Mouse (Mus musculus): ENCODE measurements around the gene Abca5. TPM values are rescaled to one million over a fixed set of nuclear protein-coding genes. Genes with fewer than 3 reads are reported as not detected.

The Abca5 gene
- total RNA-seq, 1 experiment = 4.0 TPM

- Histone ChIP-seq H3K27ac (ENCODE audit: insufficient read depth, low read depth, low read length, poor library complexity, severe bottlenecking) (no peak overlapping the region), H3K4me3 (ENCODE audit: insufficient read depth in 1 of 2, low read depth in 1 of 2, low read length in 2 of 2, poor library complexity in 1 of 2, severe bottlenecking in 1 of 2) (no peak overlapping the region), H3K9me3 (ENCODE audit: control insufficient read depth, insufficient read depth, low read depth, low read length) (no peaks in the 10 kb centered on the region), H3K9ac (ENCODE audit: insufficient read depth, low read depth, low read length, poor library complexity, severe bottlenecking) (no peak overlapping the region), H3K4me1 (ENCODE audit: control insufficient read depth in 2 of 2, insufficient read depth in 2 of 2, low read length in 2 of 2, poor library complexity in 1 of 2) (no peaks in the 10 kb centered on the region), H3K36me3 (ENCODE audit: control insufficient read depth, insufficient read depth, low read length, poor library complexity, severe bottlenecking) (no peaks in the 10 kb centered on the region)
- in situ Hi-C loops (cut with MboI; ENCODE audit: low sequenced_read_pairs in 2 of 2, unreplicated experiment in 2 of 2) = no loop called here
- DNase-seq (ENCODE audit: low read depth, low spot score) = peak; percentile 66
- no peak for TF ChIP-seq HCFC1 (IDR thresholded peaks at IDR 0.05; ENCODE audit: borderline replicate concordance, insufficient read depth, low read length)
- TF ChIP-seq CHD2 (IDR thresholded peaks at IDR 0.05; ENCODE audit: low read depth, low read length) = no peak
- TF ChIP-seq ZC3H11A (IDR thresholded peaks at IDR 0.05; ENCODE audit: borderline replicate concordance, low read depth, low read length) = no peak
- TF ChIP-seq MAFK (IDR thresholded peaks at IDR 0.05; ENCODE audit: insufficient read depth, low read depth, low read length) = no peak
- no peak for TF ChIP-seq ZNF384 (IDR thresholded peaks at IDR 0.05; ENCODE audit: low read depth, low read length)
Measured at GRCm38 (mm10) chr11:110290586-110290985, 46.9 kb downstream of the Abca5 start.

DNA sequence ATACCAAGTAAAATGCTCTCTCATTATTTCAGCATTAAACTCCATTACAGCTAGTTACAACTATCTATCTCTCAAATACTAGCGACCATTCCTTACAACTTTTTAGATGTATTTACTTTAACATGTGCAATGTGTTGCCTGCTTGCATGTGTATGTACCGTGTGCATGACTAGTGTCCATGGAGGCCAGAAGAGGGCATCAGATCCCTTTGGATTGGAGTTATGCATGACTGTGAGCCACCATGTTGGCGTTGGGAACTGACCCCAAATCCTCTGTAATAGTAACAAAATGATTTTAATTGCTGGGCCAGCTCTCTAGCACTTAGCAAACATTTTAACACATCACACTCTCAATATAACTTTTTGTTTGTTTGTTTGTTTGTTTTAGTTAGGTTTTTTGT lies 49.1 kb downstream of the Abca5 start:
- TF ChIP-seq ZNF384 (IDR thresholded peaks at IDR 0.05; ENCODE audit: low read depth, low read length) (no peak), MAFK (IDR thresholded peaks at IDR 0.05; ENCODE audit: insufficient read depth, low read depth, low read length) (no peak), HCFC1 (IDR thresholded peaks at IDR 0.05; ENCODE audit: borderline replicate concordance, insufficient read depth, low read length) (no peak), CHD2 (IDR thresholded peaks at IDR 0.05; ENCODE audit: low read depth, low read length) (no peak), ZC3H11A (IDR thresholded peaks at IDR 0.05; ENCODE audit: borderline replicate concordance, low read depth, low read length) (no peak)
- no peak overlapping the region for H3K4me3 ChIP-seq (ENCODE audit: insufficient read depth in 1 of 2, low read depth in 1 of 2, low read length in 2 of 2, poor library complexity in 1 of 2, severe bottlenecking in 1 of 2)
- H3K4me1 ChIP-seq (ENCODE audit: control insufficient read depth in 2 of 2, insufficient read depth in 2 of 2, low read length in 2 of 2, poor library complexity in 1 of 2) = no peaks in the 10 kb centered on the region
- H3K27ac ChIP-seq (ENCODE audit: insufficient read depth, low read depth, low read length, poor library complexity, severe bottlenecking) = no peak overlapping the region
- in situ Hi-C loops (cut with MboI; ENCODE audit: low sequenced_read_pairs in 2 of 2, unreplicated experiment in 2 of 2) = no loop called here
- no peak for DNase-seq (ENCODE audit: low read depth, low spot score)
- H3K9ac ChIP-seq (ENCODE audit: insufficient read depth, low read depth, low read length, poor library complexity, severe bottlenecking) = no peak overlapping the region
- H3K36me3 ChIP-seq (ENCODE audit: control insufficient read depth, insufficient read depth, low read length, poor library complexity, severe bottlenecking) = no peaks in the 10 kb centered on the region
- H3K9me3 ChIP-seq (ENCODE audit: control insufficient read depth, insufficient read depth, low read depth, low read length) = no peaks in the 10 kb centered on the region

- H3K4me1 ChIP-seq (ENCODE audit: control insufficient read depth in 2 of 2, insufficient read depth in 2 of 2, low read length in 2 of 2, poor library complexity in 1 of 2) = no peaks in the 10 kb centered on the region
- no peaks in the 10 kb centered on the region for H3K9me3 ChIP-seq (ENCODE audit: control insufficient read depth, insufficient read depth, low read depth, low read length)
- no peak overlapping the region for H3K9ac ChIP-seq (ENCODE audit: insufficient read depth, low read depth, low read length, poor library complexity, severe bottlenecking)
- in situ Hi-C loops (cut with MboI; ENCODE audit: low sequenced_read_pairs in 2 of 2, unreplicated experiment in 2 of 2) = no loop called here
- DNase-seq (ENCODE audit: low read depth, low spot score) = no peak
- TF ChIP-seq HCFC1 (IDR thresholded peaks at IDR 0.05; ENCODE audit: borderline replicate concordance, insufficient read depth, low read length) (no peak), CHD2 (IDR thresholded peaks at IDR 0.05; ENCODE audit: low read depth, low read length) (no peak), ZC3H11A (IDR thresholded peaks at IDR 0.05; ENCODE audit: borderline replicate concordance, low read depth, low read length) (no peak), MAFK (IDR thresholded peaks at IDR 0.05; ENCODE audit: insufficient read depth, low read depth, low read length) (no peak), ZNF384 (IDR thresholded peaks at IDR 0.05; ENCODE audit: low read depth, low read length) (no peak)
- no peaks in the 10 kb centered on the region for H3K36me3 ChIP-seq (ENCODE audit: control insufficient read depth, insufficient read depth, low read length, poor library complexity, severe bottlenecking)
- H3K27ac ChIP-seq (ENCODE audit: insufficient read depth, low read depth, low read length, poor library complexity, severe bottlenecking) = no peak overlapping the region
- H3K4me3 ChIP-seq (ENCODE audit: insufficient read depth in 1 of 2, low read depth in 1 of 2, low read length in 2 of 2, poor library complexity in 1 of 2, severe bottlenecking in 1 of 2) = no peak overlapping the region
Measured at GRCm38 (mm10) chr11:110287694-110288093, 49.8 kb downstream of the Abca5 start.

GRCm38 (mm10) chr11:110286331-110286730 lies 51.2 kb downstream of the Abca5 start:
- no peak overlapping the region for H3K27ac ChIP-seq (ENCODE audit: insufficient read depth, low read depth, low read length, poor library complexity, severe bottlenecking)
- H3K9me3 ChIP-seq (ENCODE audit: control insufficient read depth, insufficient read depth, low read depth, low read length) = no peaks in the 10 kb centered on the region
- no peaks in the 10 kb centered on the region for H3K36me3 ChIP-seq (ENCODE audit: control insufficient read depth, insufficient read depth, low read length, poor library complexity, severe bottlenecking)
- no peak overlapping the region for H3K9ac ChIP-seq (ENCODE audit: insufficient read depth, low read depth, low read length, poor library complexity, severe bottlenecking)
- H3K4me1 ChIP-seq (ENCODE audit: control insufficient read depth in 2 of 2, insufficient read depth in 2 of 2, low read length in 2 of 2, poor library complexity in 1 of 2) = no peaks in the 10 kb centered on the region
- in situ Hi-C loops (cut with MboI; ENCODE audit: low sequenced_read_pairs in 2 of 2, unreplicated experiment in 2 of 2) = no loop called here
- DNase-seq (ENCODE audit: low read depth, low spot score) = no peak
- no peak for TF ChIP-seq ZNF384 (IDR thresholded peaks at IDR 0.05; ENCODE audit: low read depth, low read length)
- TF ChIP-seq HCFC1 (IDR thresholded peaks at IDR 0.05; ENCODE audit: borderline replicate concordance, insufficient read depth, low read length) = no peak
- TF ChIP-seq MAFK (IDR thresholded peaks at IDR 0.05; ENCODE audit: insufficient read depth, low read depth, low read length) = no peak
- TF ChIP-seq CHD2 (IDR thresholded peaks at IDR 0.05; ENCODE audit: low read depth, low read length) = no peak
- no peak overlapping the region for H3K4me3 ChIP-seq (ENCODE audit: insufficient read depth in 1 of 2, low read depth in 1 of 2, low read length in 2 of 2, poor library complexity in 1 of 2, severe bottlenecking in 1 of 2)

DNA sequence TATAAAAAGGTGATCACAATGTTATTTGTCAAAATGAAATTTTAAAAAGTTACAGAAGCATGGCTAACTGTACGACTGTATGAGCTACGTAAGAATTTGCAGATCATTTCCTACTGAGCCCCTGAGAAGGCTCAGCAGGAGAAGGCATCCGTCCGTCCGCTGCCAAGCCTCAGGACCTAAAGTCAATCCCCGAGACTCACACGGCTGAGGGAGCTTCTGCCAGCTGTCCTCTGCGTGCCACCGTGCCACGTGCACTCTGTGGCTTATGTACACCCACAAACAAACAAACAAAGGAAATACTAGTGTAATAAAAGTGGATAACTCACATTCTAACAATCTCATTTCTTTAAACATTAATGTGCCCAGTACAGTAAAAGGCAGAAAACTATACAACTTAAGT lies 52.7 kb downstream of the Abca5 start:
- in situ Hi-C loops (cut with MboI; ENCODE audit: low sequenced_read_pairs in 2 of 2, unreplicated experiment in 2 of 2) = no loop called here
- no peak overlapping the region for H3K27ac ChIP-seq (ENCODE audit: insufficient read depth, low read depth, low read length, poor library complexity, severe bottlenecking)
- H3K9me3 ChIP-seq (ENCODE audit: control insufficient read depth, insufficient read depth, low read depth, low read length) = no peaks in the 10 kb centered on the region
- TF ChIP-seq HCFC1 (IDR thresholded peaks at IDR 0.05; ENCODE audit: borderline replicate concordance, insufficient read depth, low read length) (no peak), ZNF384 (IDR thresholded peaks at IDR 0.05; ENCODE audit: low read depth, low read length) (no peak), MAFK (IDR thresholded peaks at IDR 0.05; ENCODE audit: insufficient read depth, low read depth, low read length) (no peak), ZC3H11A (IDR thresholded peaks at IDR 0.05; ENCODE audit: borderline replicate concordance, low read depth, low read length) (no peak), CHD2 (IDR thresholded peaks at IDR 0.05; ENCODE audit: low read depth, low read length) (no peak)
- DNase-seq (ENCODE audit: low read depth, low spot score) = no peak
- H3K9ac ChIP-seq (ENCODE audit: insufficient read depth, low read depth, low read length, poor library complexity, severe bottlenecking) = no peak overlapping the region
- H3K4me1 ChIP-seq (ENCODE audit: control insufficient read depth in 2 of 2, insufficient read depth in 2 of 2, low read length in 2 of 2, poor library complexity in 1 of 2) = no peaks in the 10 kb centered on the region
- H3K36me3 ChIP-seq (ENCODE audit: control insufficient read depth, insufficient read depth, low read length, poor library complexity, severe bottlenecking) = no peaks in the 10 kb centered on the region
- no peak overlapping the region for H3K4me3 ChIP-seq (ENCODE audit: insufficient read depth in 1 of 2, low read depth in 1 of 2, low read length in 2 of 2, poor library complexity in 1 of 2, severe bottlenecking in 1 of 2)
